Mouse (Mus musculus) C2C12 (cell line): ENCODE measurements around the gene B4galt3.

Experiments
- CEBPB ChIP-seq: IDR thresholded peaks from one replicate; pipeline ENCODE4 v1.6.1; 2011; ENCODE audit warnings: low read depth, mild to moderate bottlenecking, control low read depth, moderate library complexity
- CTCF ChIP-seq: IDR thresholded peaks from one replicate; pipeline ENCODE4 v1.5.1; 2011; ENCODE audit not compliant: control insufficient read depth, insufficient read depth, insufficient read length
- FOSL1 ChIP-seq: IDR thresholded peaks from one replicate; pipeline ENCODE4 v1.8.0; 2011; ENCODE audit warnings: mild to moderate bottlenecking, low read length; ENCODE audit not compliant: poor library complexity, insufficient read depth, severe bottlenecking
- MAX ChIP-seq: IDR thresholded peaks from one replicate; pipeline ENCODE4 v1.6.1; 2011; ENCODE audit warnings: mild to moderate bottlenecking, control low read depth
- MYOD1 ChIP-seq: IDR thresholded peaks from one replicate; pipeline ENCODE4 v1.6.1; 2011; ENCODE audit warnings: low read depth; ENCODE audit not compliant: control insufficient read depth, insufficient read length
- MYOG ChIP-seq: IDR thresholded peaks from one replicate; pipeline ENCODE4 v1.6.1; 2011; ENCODE audit not compliant: control insufficient read depth, insufficient read length; ENCODE audit errors: extremely low read depth
- USF1 ChIP-seq: IDR thresholded peaks from one replicate; pipeline ENCODE4 v1.6.1; 2011; ENCODE audit warnings: low read depth, mild to moderate bottlenecking, control low read depth, moderate library complexity

- no peak for TF ChIP-seq CTCF
- TF ChIP-seq USF1, result no peak
- no peak for TF ChIP-seq MAX
- no peak for TF ChIP-seq MYOD1
- TF ChIP-seq MYOG, result no peak
- no peak for TF ChIP-seq CEBPB
- TF ChIP-seq FOSL1, result no peak
These were observed 30.0 kb upstream of the B4galt3 start for GRCm38 (mm10) chr1:171239992-171240744.
